Mouse (Mus musculus): ENCODE measurements around the gene Bglap.

DNA sequence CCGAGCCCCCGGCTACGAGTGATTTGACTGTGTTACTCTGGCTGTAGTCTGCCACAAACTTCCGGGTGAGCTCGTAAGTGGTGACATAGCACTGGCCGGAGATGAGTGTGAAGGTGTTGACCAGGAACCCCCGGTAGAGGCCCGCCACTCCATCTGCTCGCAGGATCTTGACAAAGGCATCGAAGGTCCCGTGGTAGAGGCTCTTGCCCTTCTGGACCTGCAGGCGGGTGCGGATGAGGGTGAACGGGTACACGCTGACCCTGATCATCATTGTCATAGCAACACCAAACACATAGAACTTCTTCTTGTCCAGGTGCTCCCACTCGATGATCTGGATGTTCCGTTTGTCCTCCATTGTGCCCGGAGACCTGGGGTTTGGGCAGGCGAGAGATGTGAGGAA lies 36.5 kb upstream of the Bglap start:
- TF ChIP-seq CTCF (conservative IDR thresholded peaks at IDR 0.05 in 1 of 2, IDR thresholded peaks at IDR 0.05 in 1 of 2; ENCODE audit: low read depth in 2 of 2, low read length in 2 of 2), result no peak
- TF ChIP-seq BHLHE40 (IDR thresholded peaks at IDR 0.05; ENCODE audit: low read depth, low read length), result no peak
- no peak for TF ChIP-seq POLR2A (IDR thresholded peaks at IDR 0.05; ENCODE audit: low read depth, low read length)
- no peak for TF ChIP-seq GABPA (IDR thresholded peaks at IDR 0.05; ENCODE audit: insufficient replicate concordance, low read depth, low read length)
- no peak for TF ChIP-seq MAX (IDR thresholded peaks at IDR 0.05; ENCODE audit: low read length)
- no peak for TF ChIP-seq RAD21 (IDR thresholded peaks at IDR 0.05; ENCODE audit: low read depth, low read length)
- no peak for TF ChIP-seq TBP (conservative IDR thresholded peaks at IDR 0.05; ENCODE audit: low read depth, low read length)
- no peak for TF ChIP-seq UBTF (IDR thresholded peaks at IDR 0.05; ENCODE audit: low read depth, low read length)
- no peak for TF ChIP-seq SMC3 (IDR thresholded peaks at IDR 0.05; ENCODE audit: low read depth, low read length)
- no peak for TF ChIP-seq ELF1 (IDR thresholded peaks at IDR 0.05; ENCODE audit: low read depth, low read length)
- TF ChIP-seq JUND (conservative IDR thresholded peaks at IDR 0.05; ENCODE audit: low read depth, low read length), result no peak
- TF ChIP-seq SIN3A (IDR thresholded peaks at IDR 0.05; ENCODE audit: low read length), result no peak
- no peak for TF ChIP-seq MEF2A (IDR thresholded peaks at IDR 0.05; ENCODE audit: borderline replicate concordance, low read depth, low read length)
- TF ChIP-seq ZC3H11A (IDR thresholded peaks at IDR 0.05; ENCODE audit: low read depth, low read length), result no peak

Measured in CH12.LX (cell line).